Mouse (Mus musculus) kidney, postnatal 4 days (tissue): ENCODE data around the gene BC017158.

ENCODE experiments used
- DNase-seq, 2 experiments: peaks; one replicate each; pipeline ENCODE4 v3.0.0; 2021; ENCODE audit warnings: mixed read lengths in 2 of 2

Gene BC017158

DNA sequence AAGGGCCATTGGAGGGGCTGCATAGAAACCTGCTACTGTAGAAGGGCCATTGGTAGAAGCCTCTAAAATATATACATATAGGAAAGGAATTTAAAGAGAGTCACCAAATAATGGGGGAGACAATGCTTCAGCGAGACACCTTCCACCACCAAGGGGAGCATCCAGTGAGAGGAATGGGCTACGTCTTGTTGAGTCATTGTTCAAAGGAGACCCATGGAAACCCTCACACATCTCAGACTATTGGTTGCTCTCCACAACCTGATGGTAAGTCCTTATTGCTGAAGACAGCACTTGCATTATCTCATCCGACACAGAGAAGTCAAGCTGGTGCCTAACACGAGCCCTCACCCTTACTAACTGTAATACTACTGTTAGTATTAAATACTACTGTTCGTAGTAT, 42.2 kb downstream of the BC017158 start:
- no peak for DNase-seq

DNA sequence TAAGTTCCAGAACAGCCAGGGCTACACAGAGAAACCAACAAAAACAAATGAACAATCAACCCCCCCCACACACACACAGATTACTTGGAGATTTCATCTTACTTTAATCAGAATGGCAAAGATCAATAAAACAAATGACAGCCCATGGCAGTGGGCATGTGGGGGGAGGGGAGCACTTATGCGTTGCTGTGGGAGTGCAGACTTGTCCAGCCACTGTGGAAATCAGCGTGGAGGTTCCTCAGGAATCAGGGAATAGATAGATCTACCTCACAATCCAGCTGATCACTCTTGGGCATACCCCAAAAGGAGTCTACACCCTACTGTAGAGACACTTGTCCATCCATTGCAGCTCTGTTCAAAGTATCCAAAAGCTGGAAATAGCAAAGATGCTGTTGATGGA, 43.0 kb downstream of the BC017158 start:
- no peak for DNase-seq

DNA sequence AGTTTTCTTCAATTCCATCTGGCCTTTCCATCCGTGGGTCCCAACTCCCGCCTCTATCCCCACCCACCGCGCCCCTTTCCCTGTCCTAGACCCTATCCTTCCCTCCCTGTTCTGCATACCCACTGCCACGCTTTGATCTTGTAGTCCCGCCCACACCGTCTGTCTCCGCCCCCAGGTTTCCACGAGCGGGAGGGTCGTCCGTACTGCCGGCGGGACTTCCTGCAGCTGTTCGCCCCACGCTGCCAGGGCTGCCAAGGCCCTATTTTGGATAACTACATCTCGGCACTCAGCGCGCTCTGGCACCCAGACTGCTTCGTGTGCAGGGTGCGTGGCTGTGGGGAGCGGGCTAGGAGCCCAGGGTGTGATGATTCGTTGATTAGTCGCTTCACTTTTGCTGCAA, 45.4 kb downstream of the BC017158 start:
- peak; percentile 60 to 67 for DNase-seq

DNA sequence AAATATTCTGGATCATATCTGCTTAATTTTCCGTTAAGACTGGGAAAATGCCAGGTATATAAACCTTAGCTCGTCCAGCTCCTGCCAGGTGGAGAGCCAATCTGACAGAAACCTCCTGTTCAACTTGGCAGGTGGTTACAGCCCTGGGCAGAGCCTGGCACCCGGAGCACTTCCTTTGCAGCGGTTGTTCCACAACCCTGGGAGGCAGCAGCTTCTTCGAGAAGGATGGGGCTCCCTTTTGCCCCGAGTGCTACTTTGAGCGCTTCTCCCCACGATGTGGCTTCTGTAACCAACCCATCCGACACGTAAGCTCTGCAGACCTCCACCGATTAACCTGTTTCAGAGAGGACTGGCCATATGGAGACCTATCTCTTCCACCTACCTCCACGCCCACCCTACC, 46.0 kb downstream of the BC017158 start:
- peak in 1 of 2 experiments; percentile 7 for DNase-seq

DNA sequence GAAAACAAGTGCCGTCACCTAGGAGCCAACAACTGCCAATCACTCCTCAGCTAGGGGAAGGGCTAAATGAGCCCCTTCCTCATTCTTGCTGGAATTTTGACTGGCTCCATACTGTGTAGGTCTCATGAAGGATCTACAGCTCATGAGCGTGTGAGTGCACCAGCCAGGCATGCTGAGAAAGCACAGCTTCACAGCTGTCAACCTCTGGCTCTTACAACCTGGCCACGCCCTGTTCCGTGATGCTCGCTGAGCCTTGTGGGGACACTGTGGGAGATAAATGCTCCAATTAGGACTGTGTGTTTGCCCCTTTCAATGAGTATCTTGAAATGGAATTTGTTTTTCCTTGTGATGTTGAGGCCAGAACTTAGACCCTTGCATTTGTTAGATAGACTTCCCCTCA, 48.0 kb downstream of the BC017158 start:
- DNase-seq = no peak

DNA sequence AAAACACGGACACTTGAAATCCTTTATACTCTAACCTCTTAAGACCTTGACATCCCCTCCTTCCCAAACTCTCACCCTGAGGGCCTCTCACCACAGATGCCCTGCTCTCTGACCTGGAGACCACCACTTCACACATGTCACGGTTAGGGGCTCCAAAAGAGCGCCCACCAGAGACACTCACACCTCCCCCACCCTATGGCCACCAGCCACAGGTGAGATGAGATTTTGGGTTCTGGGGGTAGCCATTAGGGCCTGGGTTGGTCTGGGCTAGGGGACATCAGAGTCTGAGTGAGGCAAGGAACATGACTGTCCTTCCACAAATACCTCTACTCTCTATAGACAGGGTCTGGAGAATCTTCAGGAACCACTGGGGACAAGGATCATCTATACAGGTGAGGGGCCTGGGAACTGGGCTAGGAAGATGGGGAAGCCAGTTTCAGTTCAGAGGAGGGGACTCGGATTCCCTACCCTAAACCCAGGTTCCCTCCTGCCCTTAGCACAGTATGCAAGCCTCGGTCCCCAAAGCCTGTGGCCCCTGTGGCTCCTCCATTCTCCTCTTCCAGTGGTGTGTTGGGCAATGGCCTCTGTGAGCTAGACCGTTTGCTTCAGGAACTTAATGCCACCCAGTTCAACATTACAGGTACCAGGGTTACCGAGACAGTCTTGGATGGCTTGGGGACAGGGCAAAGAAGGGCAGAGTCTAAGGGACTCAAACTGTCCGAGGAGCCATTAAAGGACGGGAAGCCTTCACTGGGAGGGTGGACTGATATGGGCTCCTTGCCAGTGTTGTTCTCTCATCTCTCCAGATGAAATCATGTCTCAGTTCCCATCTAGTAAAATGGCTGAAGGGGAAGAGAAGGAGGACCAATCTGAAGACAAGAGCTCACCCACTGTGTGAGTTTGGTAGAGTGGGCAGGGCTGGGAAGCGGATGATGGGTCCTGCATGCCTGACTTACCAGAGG, 49.6 kb downstream of the BC017158 start:
- DNase-seq = peak in 1 of 2 experiments; percentile 4

DNA sequence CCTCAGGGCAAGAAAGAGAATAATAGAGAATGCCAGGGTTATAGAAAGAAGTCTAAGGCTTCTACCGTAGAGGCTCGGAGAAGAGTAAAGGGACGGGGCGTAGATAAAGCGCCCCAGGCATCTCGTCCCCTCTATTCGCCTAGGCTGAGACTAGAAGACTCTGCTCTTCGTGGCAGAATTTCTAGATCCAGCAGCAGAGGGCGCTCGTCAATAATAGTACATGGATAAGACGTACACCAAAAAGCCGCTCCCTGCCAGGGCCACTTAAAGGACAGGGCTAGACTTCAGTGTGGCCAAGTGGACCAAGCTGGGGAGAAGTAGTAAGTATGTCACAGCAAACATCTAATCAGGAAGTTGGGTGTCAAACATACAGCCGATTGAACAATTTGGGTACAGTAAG, 50.5 kb downstream of the BC017158 start:
- DNase-seq = peak; percentile 93 to 94

DNA sequence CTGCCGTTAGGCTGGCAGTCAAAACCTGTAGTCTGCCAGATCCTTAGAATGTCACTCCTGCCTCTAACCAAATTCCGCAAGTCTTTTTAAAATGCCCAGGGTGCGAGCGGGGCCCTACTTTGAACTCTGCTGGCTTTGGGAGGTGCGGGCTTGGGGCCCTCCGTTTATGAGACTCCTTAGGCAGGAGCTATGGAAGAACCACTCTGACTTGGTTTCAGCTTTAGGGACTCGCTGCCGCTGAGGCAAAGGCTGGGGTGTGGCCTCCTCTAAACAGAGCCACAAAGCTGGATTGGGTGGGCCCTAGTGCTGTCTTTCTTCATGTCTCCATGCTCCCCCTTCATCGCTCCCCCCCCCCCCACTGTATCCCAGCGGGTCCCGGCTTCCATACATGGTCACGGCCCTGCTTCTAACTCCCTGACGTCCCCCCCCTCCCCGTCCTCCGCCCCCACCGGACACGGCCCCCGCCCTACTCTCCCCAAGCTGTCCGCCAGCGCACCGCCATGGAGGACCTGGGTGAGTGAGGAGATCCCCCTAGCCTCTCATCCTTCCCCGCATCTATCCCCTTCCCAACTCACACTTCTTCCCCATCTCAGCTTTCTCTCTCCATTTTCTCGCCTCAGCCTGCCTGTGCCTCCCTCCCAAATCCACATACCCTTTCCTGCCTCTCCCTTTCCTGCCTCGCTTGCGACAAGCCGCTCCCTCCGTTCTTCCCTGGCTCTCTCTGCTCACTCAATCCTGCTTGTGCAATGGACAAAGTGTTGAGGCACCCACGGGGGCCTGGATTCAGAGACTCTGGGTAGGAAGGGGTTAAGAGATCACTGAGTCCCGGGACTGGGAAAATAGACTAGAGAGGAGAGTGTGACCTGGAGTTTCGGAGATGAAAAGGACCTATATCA, 51.2 kb downstream of the BC017158 start, which contains the start of gene Tgfb1i1:
Gene Tgfb1i1, plus strand, starts transcription at position 317 of the 896 bp plus-strand sequence.
- DNase-seq = peak; percentile 72 to 81

DNA sequence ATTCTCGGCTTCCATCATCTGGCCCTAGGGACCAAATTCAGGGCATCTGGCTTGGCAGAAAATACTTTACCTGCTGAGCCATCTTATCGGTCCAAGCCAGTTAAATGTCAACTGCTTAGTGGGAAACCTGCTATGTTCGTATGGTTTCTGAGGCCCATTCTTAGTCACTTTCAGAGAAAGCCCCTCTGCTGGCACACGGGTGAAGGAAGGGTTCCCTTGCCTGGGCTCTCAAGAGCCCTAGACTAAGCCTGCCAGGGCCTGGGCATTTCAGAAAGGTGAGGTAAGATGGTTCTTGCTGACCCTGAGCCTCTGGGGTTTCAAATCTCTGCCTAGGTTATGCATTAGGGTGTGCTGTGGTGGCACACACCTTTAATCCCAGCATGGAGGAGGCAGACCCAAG, 52.4 kb downstream of the BC017158 start:
- DNase-seq = no peak

DNA sequence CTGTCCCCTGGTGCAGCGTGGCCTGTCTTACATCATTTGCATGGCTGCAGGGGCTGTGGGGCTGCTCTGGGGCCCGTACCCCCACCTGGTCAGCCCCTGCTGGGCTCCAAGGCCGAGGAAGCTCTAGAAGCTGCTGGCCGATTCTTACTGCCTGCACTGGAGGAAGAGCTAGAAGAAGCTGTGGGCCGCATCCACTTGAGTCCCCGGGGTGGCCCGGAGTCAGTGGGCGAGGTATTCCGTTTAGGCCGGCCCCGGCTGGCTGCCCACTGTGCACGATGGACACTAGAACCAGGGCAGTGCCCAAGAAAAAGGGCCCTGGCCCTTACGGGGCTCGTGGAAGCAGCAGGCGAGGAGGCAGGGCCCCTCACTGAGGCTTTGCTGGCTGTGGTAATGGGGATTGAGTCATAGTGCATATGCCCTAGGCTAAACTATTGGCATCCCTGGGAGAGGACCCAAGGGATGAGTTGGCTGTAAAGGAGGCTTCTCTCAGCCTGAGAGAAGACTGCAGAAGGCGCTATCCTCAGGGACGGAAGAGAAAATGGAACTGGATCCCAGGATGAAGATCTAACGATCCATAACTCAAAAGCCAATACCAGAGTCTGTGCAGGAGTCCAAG, 53.5 kb downstream of the BC017158 start:
- DNase-seq = no peak

DNA sequence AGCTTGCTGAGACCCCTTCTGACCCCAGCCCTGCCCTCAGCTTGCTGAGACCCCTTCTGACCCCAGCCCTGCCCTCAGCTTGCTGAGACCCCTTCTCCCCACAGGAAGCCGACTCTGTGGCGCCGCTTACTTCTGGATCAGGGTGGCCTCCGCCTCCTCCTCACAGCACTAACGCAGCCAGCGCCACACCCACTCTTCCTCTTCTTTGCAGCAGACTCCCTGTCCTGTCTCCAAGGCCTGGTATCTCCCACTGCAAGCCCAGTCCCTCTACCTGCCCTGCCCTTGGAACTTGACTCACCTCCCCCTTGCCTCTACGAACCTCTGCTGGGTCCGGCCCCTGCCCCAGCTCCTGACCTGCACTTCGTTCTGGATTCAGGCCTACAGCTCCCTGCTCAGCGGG, 54.0 kb downstream of the BC017158 start:
- no peak for DNase-seq

DNA sequence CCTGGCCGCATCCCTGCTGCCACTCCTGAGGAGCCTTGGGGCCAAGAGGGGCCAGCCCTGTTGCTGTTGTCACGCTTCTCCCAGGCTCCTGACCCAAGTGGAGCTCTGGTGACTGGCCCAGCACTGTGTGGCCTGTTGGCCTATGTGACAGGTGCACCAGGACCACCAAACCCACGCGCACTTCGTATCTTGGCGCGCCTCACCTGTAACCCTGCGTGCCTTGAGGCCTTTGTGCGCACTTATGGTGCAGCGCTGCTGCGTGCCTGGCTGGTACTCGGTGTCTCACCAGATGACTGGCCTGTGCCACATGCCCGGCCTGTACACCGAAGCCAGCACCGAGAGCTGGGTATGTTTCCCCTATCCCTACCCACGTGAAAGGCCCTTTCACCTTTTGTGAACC, 55.6 kb downstream of the BC017158 start:
- no peak for DNase-seq

DNA sequence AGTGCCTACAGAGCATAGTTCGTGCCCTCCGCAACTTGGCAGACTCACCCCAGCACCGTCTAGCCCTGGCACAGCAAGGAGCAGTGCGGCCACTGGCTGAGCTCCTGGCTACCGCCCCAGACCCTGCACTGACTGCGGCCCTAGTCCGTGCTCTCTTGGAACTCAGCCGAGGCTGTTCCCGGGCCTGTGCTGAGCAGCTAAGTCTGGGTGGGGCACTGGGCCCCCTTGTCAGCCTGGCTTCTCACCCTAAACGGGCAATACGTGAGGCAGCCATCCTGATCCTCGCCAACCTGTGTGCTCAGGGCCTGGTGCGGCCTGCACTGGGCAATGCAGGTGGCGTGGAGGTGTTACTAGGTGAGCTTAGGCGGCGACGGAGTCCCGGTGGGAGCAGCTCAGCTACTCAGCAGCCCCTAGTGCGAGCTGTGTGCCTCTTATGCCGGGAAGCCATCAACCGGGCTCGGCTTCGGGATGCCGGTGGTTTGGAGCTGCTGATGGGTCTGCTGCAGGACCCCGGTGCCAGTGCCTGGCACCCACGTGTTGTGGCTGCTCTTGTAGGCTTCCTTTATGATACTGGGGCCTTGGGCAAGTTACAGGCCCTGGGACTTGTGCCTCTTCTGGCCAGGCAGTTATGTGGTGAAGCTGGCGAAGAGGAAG, 57.7 kb downstream of the BC017158 start:
- DNase-seq = no peak

DNA sequence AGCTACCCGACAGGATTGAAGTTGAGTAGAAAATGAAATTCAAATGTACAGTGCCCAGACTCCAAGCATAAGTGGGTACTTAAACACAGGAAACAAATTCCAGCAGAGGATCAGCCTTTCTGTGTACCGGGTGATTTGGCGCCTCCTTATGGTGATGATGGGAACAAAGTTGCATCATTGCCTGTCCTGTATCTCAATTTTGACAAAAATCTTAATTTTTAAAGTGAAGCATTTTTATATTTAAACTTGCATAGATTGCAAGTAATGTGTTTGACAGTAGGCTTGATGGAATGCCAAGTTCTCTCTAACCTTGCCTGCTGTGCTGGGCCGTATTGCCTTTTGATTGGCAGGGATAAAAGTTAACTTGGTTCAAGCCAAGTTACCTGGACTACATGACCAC, 59.0 kb downstream of the BC017158 start:
- peak; percentile 55 to 72 for DNase-seq

DNA sequence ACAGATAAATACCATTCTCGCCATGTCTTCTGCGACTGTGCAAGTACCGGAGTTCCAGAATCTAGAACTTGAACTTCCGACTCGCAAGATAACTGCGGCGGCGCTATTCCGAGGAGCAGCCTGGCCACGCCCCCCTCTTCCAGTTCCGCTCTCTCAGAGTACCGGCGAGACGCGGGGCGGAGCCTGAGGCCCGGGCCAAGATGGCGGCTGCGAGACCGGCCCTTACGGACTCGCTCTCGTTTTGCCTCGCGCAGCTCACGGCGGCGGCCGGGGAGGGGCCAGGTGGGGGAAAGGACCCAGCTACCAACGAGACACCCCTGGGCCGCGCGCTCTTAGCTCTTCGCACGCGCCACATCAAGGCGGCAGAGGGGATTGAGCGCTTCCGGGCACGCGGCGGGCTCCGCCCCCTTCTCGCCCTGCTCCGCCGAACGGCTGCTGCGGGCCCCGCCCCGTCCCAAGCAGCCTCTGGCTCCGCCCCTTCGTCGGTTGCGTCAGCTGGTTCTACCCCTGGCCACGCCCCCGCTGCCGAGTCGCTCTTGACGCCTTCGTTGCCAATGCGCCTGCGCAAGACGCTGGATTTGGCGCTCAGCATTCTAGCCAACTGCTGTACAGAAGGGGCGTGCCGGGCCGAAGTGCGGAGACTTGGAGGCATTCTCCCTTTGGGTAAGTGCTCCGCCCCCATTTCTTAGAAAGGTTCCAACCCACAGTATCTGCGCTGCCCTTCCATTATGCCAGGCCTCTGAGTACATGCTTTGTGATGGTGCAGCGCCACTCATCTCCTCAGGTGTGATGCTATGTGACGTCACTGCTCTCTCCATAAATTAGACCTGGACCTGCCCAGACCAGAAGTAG, 59.8 kb downstream of the BC017158 start, which contains the start of gene 9130023H24Rik:
Gene 9130023H24Rik, minus strand, starts transcription at position 105 of the 852 bp plus-strand sequence.
- DNase-seq = peak; percentile 100

DNA sequence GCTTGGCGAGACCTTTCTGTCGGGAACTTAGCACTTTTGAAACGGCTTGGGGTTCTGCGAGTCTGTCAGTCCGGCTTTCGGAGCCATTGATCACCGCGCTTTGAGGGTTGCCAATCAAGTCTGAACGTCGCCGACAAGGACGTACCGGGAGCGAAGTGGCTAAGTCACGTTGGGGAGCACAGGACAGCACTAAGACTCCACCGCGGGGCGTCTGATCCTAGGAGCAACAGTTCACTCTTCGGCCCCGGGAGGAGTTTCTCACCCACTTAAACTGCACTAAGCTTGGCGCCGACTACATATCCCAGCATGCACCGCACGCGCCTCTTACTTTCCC, 60.4 kb downstream of the BC017158 start:
- no peak for DNase-seq

DNA sequence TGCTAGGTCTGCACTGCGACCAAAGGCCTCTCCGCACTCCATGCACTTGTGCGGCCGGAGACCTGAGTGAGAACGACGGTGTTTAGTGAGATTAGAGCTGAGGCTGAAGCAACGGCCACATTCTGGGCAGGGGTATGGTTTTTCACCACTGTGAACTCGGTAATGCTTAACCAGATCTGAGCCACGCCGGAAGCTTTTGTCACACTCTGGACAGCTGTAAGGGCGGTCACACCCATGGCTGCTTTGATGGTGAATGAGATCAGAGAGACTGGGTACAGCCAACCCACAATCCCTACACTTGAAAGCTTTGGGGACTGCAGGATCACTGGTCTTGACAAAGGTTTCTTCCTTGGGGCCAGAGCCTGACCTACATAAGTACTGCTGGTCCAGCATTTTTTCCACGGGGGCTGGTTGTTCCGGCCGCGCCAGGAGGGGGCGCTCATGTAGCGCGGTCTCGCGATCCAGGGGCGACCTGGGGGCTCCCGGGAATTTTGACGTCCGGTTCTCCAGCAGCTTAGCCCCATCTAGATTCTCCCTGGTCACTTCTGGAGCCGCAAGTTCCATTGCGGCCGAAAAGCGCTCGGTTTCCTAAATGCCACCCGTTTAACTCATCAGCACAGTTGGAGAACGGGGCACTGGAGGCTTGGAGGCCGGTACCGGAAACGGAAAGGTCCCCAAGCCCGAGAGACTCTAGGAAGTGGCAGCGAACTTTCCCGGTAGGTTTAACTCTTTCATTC, 60.9 kb downstream of the BC017158 start, which contains the start of gene Armc5:
Gene Armc5, plus strand, starts transcription at position 487 of the 737 bp plus-strand sequence.
- DNase-seq = peak; percentile 90 to 93

DNA sequence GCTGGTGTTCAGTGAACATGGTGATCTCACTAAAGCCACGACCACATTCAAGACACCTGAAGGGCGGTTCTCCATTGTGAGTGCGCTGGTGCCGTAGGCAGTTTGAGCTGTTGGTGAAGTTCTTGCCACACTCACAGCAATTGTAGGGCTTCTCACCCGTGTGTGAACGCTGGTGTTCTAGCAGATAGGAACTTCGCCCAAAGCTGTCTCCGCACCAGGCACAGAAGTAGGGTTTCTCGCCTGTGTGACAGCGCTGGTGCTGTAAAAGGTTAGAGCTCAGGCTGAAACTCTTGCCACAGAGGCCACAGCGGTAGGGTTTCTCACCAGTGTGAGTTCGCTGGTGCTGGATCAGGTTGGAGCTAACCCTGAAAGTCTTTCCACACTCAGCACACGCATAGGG, 61.5 kb downstream of the BC017158 start:
- no peak for DNase-seq

DNA sequence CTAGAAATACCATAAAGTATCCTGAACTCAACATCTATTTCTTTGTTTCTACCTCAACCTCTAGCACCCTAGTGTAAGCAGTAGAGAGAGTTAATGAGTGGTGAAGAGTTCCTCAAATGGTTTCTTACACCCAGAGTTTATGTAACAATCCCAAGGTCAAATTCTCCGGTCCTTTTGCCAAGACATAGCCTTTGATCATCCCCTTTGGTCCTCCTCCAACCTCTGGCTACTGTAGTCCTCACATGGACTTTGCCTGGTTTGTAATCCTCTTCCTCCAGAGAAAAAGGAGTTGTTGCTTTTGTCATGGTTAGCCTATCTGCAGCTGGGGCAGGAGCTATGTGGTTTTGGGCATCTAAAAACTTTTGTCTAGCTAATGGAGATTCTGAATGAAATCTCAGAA, 62.5 kb downstream of the BC017158 start:
- DNase-seq = no peak

DNA sequence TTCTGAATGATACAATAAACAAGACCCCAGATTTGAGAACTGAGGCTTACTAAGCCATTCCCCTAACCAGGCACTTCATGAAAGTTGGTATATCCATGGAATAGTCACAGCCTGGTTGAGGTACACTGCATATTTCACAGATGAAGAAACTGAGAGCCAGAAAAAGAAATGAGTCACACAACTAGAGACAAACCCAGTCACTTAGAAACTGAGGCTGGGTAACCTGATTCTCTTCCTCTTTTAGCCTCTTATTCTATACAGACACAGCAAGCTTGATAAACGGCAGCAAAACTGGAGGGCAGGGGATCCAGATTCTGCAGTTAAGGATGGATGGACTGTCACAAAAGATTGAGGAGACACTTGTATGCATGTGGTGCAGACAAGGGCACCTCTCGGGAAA, 63.2 kb downstream of the BC017158 start:
- no peak for DNase-seq

DNA sequence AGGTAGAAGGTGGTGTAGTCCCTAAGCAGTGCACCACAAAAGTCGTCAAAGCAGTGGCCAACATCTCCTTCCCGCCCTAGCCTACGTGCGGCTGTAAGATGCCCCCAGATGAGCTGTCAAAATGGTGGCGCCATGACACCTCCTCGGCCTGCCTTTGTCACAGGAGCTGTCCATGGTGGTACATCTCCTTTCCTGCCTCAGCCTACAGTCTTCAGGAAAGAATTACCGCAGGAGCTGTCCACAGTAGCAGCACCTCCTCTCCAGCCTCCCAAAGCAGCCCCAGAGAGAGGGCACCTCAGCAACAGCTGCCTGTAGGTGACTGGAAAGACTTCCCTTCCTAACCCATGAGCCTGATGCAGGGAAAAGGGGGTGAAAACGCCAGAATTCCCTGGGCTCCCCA, 66.2 kb downstream of the BC017158 start:
- no peak for DNase-seq
